Mouse (Mus musculus) C2C12 (cell line): ENCODE data around the gene Inhba.

Experiments used
- CEBPB ChIP-seq: IDR thresholded peaks from one replicate; pipeline ENCODE4 v1.6.1; 2011; ENCODE audit warnings: low read depth, mild to moderate bottlenecking, control low read depth, moderate library complexity
- CTCF ChIP-seq: IDR thresholded peaks from one replicate; pipeline ENCODE4 v1.5.1; 2011; ENCODE audit not compliant: control insufficient read depth, insufficient read depth, insufficient read length
- FOSL1 ChIP-seq: IDR thresholded peaks from one replicate; pipeline ENCODE4 v1.8.0; 2011; ENCODE audit warnings: mild to moderate bottlenecking, low read length; ENCODE audit not compliant: poor library complexity, insufficient read depth, severe bottlenecking
- MAX ChIP-seq: IDR thresholded peaks from one replicate; pipeline ENCODE4 v1.6.1; 2011; ENCODE audit warnings: mild to moderate bottlenecking, control low read depth
- MYOD1 ChIP-seq: IDR thresholded peaks from one replicate; pipeline ENCODE4 v1.6.1; 2011; ENCODE audit warnings: low read depth; ENCODE audit not compliant: control insufficient read depth, insufficient read length
- MYOG ChIP-seq: IDR thresholded peaks from one replicate; pipeline ENCODE4 v1.6.1; 2011; ENCODE audit not compliant: control insufficient read depth, insufficient read length; ENCODE audit errors: extremely low read depth

- TF ChIP-seq CTCF (no peak), MAX (no peak), MYOG (no peak), FOSL1 (no peak), CEBPB (no peak), MYOD1 (no peak)
Observed at GRCm38 (mm10) chr13:16017777-16018176, 6.1 kb downstream of the Inhba start.
